Mouse (Mus musculus) neutrophil, adult 59 days (primary cell): ENCODE results near the gene Gm1979. TPM values are rescaled to one million over a fixed set of nuclear protein-coding genes. Genes with fewer than 3 reads are reported as not detected.

Source experiments
- total RNA-seq, 2 experiments: library from RNA; stranded (reverse); gene quantifications; 1 replicate in 1 of 2; 2 replicates in 1 of 2; pipeline ENCODE4 v1.2.4; 2023

The Gm1979 gene
- not detected for total RNA-seq

DNA sequence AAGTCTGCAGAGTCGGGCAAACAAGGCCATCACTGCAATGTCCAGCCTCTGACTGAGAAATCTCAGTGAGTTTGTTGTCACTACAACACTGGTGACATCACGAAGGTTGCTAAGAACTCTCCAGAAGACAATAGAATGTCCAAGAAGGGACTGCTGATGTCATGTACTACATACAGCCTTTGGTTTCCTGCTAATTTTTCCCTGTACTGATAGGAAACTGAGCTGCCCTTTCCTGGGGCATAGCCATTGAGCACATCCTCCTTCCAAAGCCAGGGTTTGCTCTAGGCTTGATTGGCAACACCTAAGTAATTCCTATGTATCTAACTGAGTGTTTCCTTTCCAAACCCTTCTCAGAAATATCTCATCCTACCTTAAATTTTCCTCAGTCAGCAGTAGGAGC lies at the start of gene Gm1979:
TSS of gene Gm1979 (minus strand) at position 101 of the 400 bp plus-strand sequence.

DNA sequence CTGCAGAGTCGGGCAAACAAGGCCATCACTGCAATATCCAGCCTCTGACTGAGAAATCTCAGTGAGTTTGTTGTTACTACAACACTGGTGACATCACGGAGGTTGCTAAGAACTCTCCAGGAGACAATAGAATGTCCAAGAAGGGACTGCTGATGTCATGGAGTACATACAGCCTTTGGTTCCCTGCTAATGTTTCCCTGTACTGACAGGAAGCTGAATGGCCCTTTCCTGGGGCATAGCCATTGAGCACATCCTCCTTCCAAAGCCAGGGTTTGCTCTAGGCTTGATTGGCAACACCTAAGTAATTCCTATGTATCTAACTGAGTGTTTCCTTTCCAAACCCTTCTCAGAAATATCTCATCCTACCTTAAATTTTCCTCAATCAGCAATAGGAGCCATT lies 34.9 kb upstream of the Gm1979 start, which contains the start of gene Speer4a:
TSS of gene Speer4a (minus strand) at position 101 of the 400 bp plus-strand sequence.

DNA sequence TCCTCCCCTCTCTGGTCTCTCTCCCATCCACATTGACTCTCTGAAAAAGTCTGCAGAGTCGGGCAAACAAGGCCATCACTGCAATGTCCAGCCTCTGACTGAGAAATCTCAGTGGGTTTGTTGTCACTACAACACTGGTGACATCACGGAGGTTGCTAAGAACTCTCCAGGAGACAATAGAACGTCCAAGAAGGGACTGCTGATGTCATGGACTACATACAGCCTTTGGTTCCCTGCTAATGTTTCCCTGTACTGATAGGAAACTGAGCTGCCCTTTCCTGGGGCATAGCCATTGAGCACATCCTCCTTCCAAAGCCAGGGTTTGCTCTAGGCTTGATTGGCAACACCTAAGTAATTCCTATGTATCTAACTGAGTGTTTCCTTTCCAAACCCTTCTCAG lies 18.2 kb upstream of the Gm1979 start, which contains the start of gene Gm5862:
TSS of gene Gm5862 (minus strand) at position 101 of the 400 bp plus-strand sequence.

DNA sequence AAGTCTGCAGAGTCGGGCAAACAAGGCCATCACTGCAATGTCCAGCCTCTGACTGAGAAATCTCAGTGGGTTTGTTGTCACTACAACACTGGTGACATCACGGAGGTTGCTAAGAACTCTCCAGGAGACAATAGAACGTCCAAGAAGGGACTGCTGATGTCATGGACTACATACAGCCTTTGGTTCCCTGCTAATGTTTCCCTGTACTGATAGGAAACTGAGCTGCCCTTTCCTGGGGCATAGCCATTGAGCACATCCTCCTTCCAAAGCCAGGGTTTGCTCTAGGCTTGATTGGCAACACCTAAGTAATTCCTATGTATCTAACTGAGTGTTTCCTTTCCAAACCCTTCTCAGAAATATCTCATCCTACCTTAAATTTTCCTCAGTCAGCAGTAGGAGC lies 16.0 kb downstream of the Gm1979 start, which contains the start of gene Gm21698:
TSS of gene Gm21698 (minus strand) at position 101 of the 400 bp plus-strand sequence.

DNA sequence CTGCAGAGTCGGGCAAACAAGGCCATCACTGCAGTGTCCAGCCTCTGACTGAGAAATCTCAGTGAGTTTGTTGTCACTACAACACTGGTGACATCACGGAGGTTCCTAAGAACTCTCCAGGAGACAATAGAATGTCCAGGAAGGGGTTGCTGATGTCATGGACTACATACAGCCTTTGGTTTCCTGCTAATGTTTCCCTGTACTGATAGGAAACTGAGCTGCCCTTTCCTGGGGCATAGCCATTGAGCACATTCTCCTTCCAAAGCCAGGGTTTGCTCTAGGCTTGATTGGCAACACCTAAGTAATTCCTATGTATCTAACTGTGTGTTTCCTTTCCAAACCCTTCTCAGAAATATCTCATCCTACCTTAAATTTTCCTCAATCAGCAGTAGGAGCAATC lies 32.0 kb downstream of the Gm1979 start, which contains the start of gene Gm21680:
TSS of gene Gm21680 (minus strand) at position 101 of the 400 bp plus-strand sequence.

GRCm38 (mm10) chr5:25954317-25954716 lies 50.3 kb downstream of the Gm1979 start, which contains the start of gene Gm21671:
Gene Gm21671 (minus strand): TSS chr5:25954417.

Other genes with a start within 250 kb of the Gm1979 start
- gene Actr3b, start 244.8 kb downstream of the Gm1979 start, total RNA-seq = 1 to 10 TPM in 1 of 2 experiments, under 1 TPM in 1; 0.73 to 2.7 TPM
- gene Gm21663, start 62.4 kb downstream of the Gm1979 start, total RNA-seq = not detected
- gene Gm21671, start 50.4 kb downstream of the Gm1979 start, total RNA-seq = not detected
- gene Gm21680, start 32.1 kb downstream of the Gm1979 start, total RNA-seq = not detected
- gene Gm21698, start 16.1 kb downstream of the Gm1979 start, total RNA-seq = not detected
- not detected for gene Gm5862, start 18.1 kb upstream of the Gm1979 start, total RNA-seq
- not detected for gene Speer4a, start 34.8 kb upstream of the Gm1979 start, total RNA-seq
- gene Gm7347, start 53.8 kb upstream of the Gm1979 start, total RNA-seq = not detected
- gene Gm10471, start 84.5 kb upstream of the Gm1979 start, total RNA-seq = not detected
- gene 5031410I06Rik, start 100.6 kb upstream of the Gm1979 start, total RNA-seq = not detected
- not detected for gene Gm10220, start 116.6 kb upstream of the Gm1979 start, total RNA-seq